Mouse (Mus musculus) layer of hippocampus, adult 9-11 months (tissue): ENCODE measurements at regions not wholly inside any gene's neighbourhood (a gene's known extent, or its start where the extent isn't known, plus 50 kb on each side); places are given as distances from the start of the nearest gene placed in this dataset.

Experiments
- DNase-seq: peaks from one replicate; pipeline ENCODE4 v3.0.0; 2022

DNA sequence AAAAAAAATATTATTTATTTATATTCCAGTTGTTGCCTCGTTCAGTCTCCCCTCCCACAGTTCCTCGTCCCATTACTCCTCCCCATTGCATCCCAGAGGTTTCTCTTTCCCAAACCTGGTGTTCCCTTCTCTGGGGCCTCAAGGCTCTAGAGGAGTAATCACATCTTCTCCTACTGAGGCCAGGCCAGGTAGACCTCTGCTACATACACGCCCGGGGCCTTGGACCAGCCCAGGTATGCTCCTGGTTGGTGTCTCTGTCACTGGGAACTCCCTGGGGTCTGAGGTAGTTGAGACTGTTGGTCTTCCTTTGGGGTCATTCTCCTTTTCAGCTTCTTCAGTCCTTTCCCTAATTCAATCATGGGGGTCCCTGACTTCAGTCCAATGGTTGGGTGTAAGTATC lies 50.0 kb upstream of the Adamts5 start:
- DNase-seq, result no peak
